Mouse (Mus musculus) brown adipose tissue, adult 24 weeks (tissue): ENCODE results near the gene Cog3. TPM values are rescaled to one million over a fixed set of nuclear protein-coding genes. Genes with fewer than 3 reads are reported as not detected.

Experiments
- H3K27ac ChIP-seq: fragments of 200-500 bp; replicated peaks from 2 replicates; pipeline ENCODE4 v1.5.1; 2012; ENCODE audit warnings: low read depth, mild to moderate bottlenecking, low read length
- H3K4me1 ChIP-seq: fragments of 200-500 bp; 2 replicates; pipeline ENCODE4 v1.6.1; 2012; ENCODE audit warnings: low read length, mixed read lengths; ENCODE audit not compliant: control insufficient read depth, insufficient read depth, insufficient read length
- H3K4me3 ChIP-seq: fragments of 200-500 bp; 2 replicates; pipeline ENCODE4 v1.5.1; 2012; ENCODE audit warnings: low read depth, mild to moderate bottlenecking, low read length, moderate library complexity; ENCODE audit not compliant: insufficient read depth
- polyA plus RNA-seq: library from polyadenylated mRNA; stranded (reverse); fragments of >200 nt; gene quantifications from 2 replicates; pipeline ENCODE4 v1.2.4, GENCODE M21; 2012; ENCODE audit not compliant: missing spikeins, insufficient read depth, insufficient read length

The Cog3 gene
- polyA plus RNA-seq, 1 experiment: 6.3 TPM

- no peak overlapping the region for H3K4me3 ChIP-seq
- H3K4me1 ChIP-seq: no peaks in the 10 kb centered on the region
- no peak overlapping the region for H3K27ac ChIP-seq
Measured at GRCm38 (mm10) chr14:75676316-75676715, 78.0 kb downstream of the Cog3 start.

- Histone ChIP-seq H3K4me3 (no peak overlapping the region), H3K27ac (no peak overlapping the region), H3K4me1 (no peaks in the 10 kb centered on the region)
Measured at GRCm38 (mm10) chr14:75669085-75669645, 85.2 kb downstream of the Cog3 start.

GRCm38 (mm10) chr14:75665430-75666180 is 88.7 kb downstream of the Cog3 start:
- Histone ChIP-seq H3K27ac (no peak overlapping the region), H3K4me3 (no peak overlapping the region), H3K4me1 (no peaks in the 10 kb centered on the region)

GRCm38 (mm10) chr14:75661548-75661947 is 92.8 kb downstream of the Cog3 start:
- H3K27ac ChIP-seq: no peak overlapping the region
- no peaks in the 10 kb centered on the region for H3K4me1 ChIP-seq
- no peak overlapping the region for H3K4me3 ChIP-seq

- no peaks in the 10 kb centered on the region for H3K4me1 ChIP-seq
- no peak overlapping the region for H3K4me3 ChIP-seq
- no peak overlapping the region for H3K27ac ChIP-seq
Measured at GRCm38 (mm10) chr14:75660936-75661335, 93.4 kb downstream of the Cog3 start.

Other genes starting within 250 kb of the Cog3 start
- gene Spert, start 161.4 kb downstream of the Cog3 start, polyA plus RNA-seq: not detected in 2 replicates
- gene Erich6b, start 112.3 kb downstream of the Cog3 start, polyA plus RNA-seq: not detected in 2 replicates
- gene Slc25a30, start 32.5 kb upstream of the Cog3 start, polyA plus RNA-seq: 5.4 and 6.1 TPM in 2 replicates
- gene Tpt1, start 90.6 kb upstream of the Cog3 start, polyA plus RNA-seq: 2,477 and 2,768 TPM in 2 replicates
- gene Kctd4, start 200.5 kb upstream of the Cog3 start, polyA plus RNA-seq: not detected in 2 replicates